Mouse (Mus musculus) heart, postnatal 4 days (tissue): Measurements from ENCODE around the gene Nckap1l. TPM values are rescaled to one million over a fixed set of nuclear protein-coding genes. Genes with fewer than 3 reads are reported as not detected.
A peak's percentile ranks its signal among the peaks of the same experiment; 100 is the strongest.

Source experiments
- DNase-seq: peaks from one replicate; pipeline ENCODE4 v3.0.0; 2021
- total RNA-seq, 2 experiments: library from RNA; stranded (reverse); gene quantifications; 2 replicates each; pipeline ENCODE4 v1.2.3; 2021

The Nckap1l gene
- total RNA-seq, 2 experiments from 2014 or later, result 2.7 to 3.4 TPM

GRCm38 (mm10) chr15:103501186-103501585, 47.6 kb downstream of the Nckap1l start:
- DNase-seq, result no peak

GRCm38 (mm10) chr15:103502435-103503250, 49.0 kb downstream of the Nckap1l start, which contains the start of gene Pde1b:
Gene Pde1b (plus strand): TSS chr15:103503034.
- peak; percentile 63 for DNase-seq

GRCm38 (mm10) chr15:103503251-103503600, 49.6 kb downstream of the Nckap1l start:
- no peak for DNase-seq

GRCm38 (mm10) chr15:103503660-103504059, 50.1 kb downstream of the Nckap1l start:
- DNase-seq, result no peak

- no peak for DNase-seq
Measured at GRCm38 (mm10) chr15:103509317-103509716, 55.7 kb downstream of the Nckap1l start.

- no peak for DNase-seq
Measured at GRCm38 (mm10) chr15:103511652-103512051, 58.1 kb downstream of the Nckap1l start.

- no peak for DNase-seq
Measured at GRCm38 (mm10) chr15:103513621-103514031, 60.0 kb downstream of the Nckap1l start.

GRCm38 (mm10) chr15:103514119-103514518, 60.5 kb downstream of the Nckap1l start:
- DNase-seq, result peak; percentile 80

- peak; percentile 41 for DNase-seq
Measured at GRCm38 (mm10) chr15:103514914-103515313, 61.3 kb downstream of the Nckap1l start.

GRCm38 (mm10) chr15:103518600-103519385, 65.2 kb downstream of the Nckap1l start:
- no peak for DNase-seq

- no peak for DNase-seq
Measured at GRCm38 (mm10) chr15:103519386-103520378, 66.1 kb downstream of the Nckap1l start.

- DNase-seq, result no peak
Measured at GRCm38 (mm10) chr15:103522458-103523099, 69.0 kb downstream of the Nckap1l start.

- no peak for DNase-seq
Measured at GRCm38 (mm10) chr15:103523156-103523555, 69.6 kb downstream of the Nckap1l start.

- peak; percentile 65 for DNase-seq
Measured at GRCm38 (mm10) chr15:103530372-103530771, 76.8 kb downstream of the Nckap1l start.

GRCm38 (mm10) chr15:103534054-103534620, 80.5 kb downstream of the Nckap1l start:
- DNase-seq, result no peak

GRCm38 (mm10) chr15:103535030-103535429, 81.4 kb downstream of the Nckap1l start:
- DNase-seq, result no peak

- DNase-seq, result no peak
Measured at GRCm38 (mm10) chr15:103535786-103536185, 82.2 kb downstream of the Nckap1l start.

- DNase-seq, result no peak
Measured at GRCm38 (mm10) chr15:103536456-103536855, 82.9 kb downstream of the Nckap1l start.

- peak; percentile 60 for DNase-seq
Measured at GRCm38 (mm10) chr15:103537011-103537821, 83.6 kb downstream of the Nckap1l start.

- peak; percentile 76 for DNase-seq
Measured at GRCm38 (mm10) chr15:103537822-103538213, 84.2 kb downstream of the Nckap1l start, which contains the start of gene Ppp1r1a. Gene Ppp1r1a (minus strand): TSS chr15:103538003.
